Mouse (Mus musculus) liver, embryonic 11.5 days (tissue): Measurements from ENCODE around the gene Bad. TPM values are rescaled to one million over a fixed set of nuclear protein-coding genes. Genes with fewer than 3 reads are reported as not detected.
"Not testable (repeated sequence)": the region's sequence is repeated elsewhere in the genome, so short reads cannot be mapped to it uniquely, and the experiment has no call there.

Source experiments
- ATAC-seq: fragments of 200-750 bp; cut with Nextera tagmentation; replicated peaks from 2 replicates; pipeline ENCODE4 v1.8.0; 2017; ENCODE audit warnings: moderate number of reproducible peaks, mild to moderate bottlenecking, moderate TSS enrichment, moderate library complexity; ENCODE audit not compliant: low FRiP score
- DNase-seq: peaks from one replicate; pipeline ENCODE4 v3.0.0-alpha.2; 2017; ENCODE audit warnings: low spot score
- H3K27ac ChIP-seq: fragments of 300-500 bp; sonication (generic); 2 replicates; pipeline ENCODE4 v1.5.1; 2014; ENCODE audit warnings: mild to moderate bottlenecking, low read depth, low read length, control low read depth
- H3K27me3 ChIP-seq: fragments of 300-500 bp; sonication (generic); replicated peaks from 2 replicates; pipeline ENCODE4 v1.6.1; 2014; ENCODE audit warnings: low read length, mixed read lengths; ENCODE audit not compliant: control insufficient read depth, insufficient read depth
- H3K36me3 ChIP-seq: fragments of 300-500 bp; sonication (generic); 2 replicates; pipeline ENCODE4 v1.6.1; 2014; ENCODE audit warnings: mild to moderate bottlenecking, low read length, moderate library complexity, mixed read lengths; ENCODE audit not compliant: control insufficient read depth, insufficient read depth
- H3K4me1 ChIP-seq: fragments of 300-500 bp; sonication (generic); replicated peaks from 2 replicates; pipeline ENCODE4 v1.6.1; 2014; ENCODE audit warnings: low read length, mixed read lengths; ENCODE audit not compliant: control insufficient read depth, insufficient read depth
- H3K4me2 ChIP-seq: fragments of 300-500 bp; sonication (generic); 2 replicates; pipeline ENCODE4 v1.6.1; 2014; ENCODE audit warnings: mild to moderate bottlenecking, control low read depth, moderate library complexity
- H3K4me3 ChIP-seq: fragments of 300-500 bp; sonication (generic); 2 replicates; pipeline ENCODE4 v1.5.1; 2014; ENCODE audit warnings: low read depth, low read length, control low read depth
- H3K9ac ChIP-seq: fragments of 300-500 bp; sonication (generic); 2 replicates; pipeline ENCODE4 v1.6.1; 2014; ENCODE audit warnings: low read depth, low read length, control low read depth
- H3K9me3 ChIP-seq: fragments of 300-500 bp; sonication (generic); 2 replicates; pipeline ENCODE4 v1.6.1; 2016; ENCODE audit warnings: low read length, inconsistent platforms, mixed read lengths; ENCODE audit not compliant: control insufficient read depth
- whole genome bisulfite sequencing: fragments of 180-500 bp; shearing (Covaris S2); extraction: QIAGEN DNeasy Blood & Tissue Kit; methylation state at CpG from one replicate; pipeline ENCODE4 v1.1.7; 2014; 5-methylcytosine and 5-hydroxymethylcytosine counted together
- polyA plus RNA-seq: library from polyadenylated mRNA; unstranded; fragments of >200 nt; fragmentation: Nextera tagmentation; extraction: Ambion mirVana; gene quantifications from 2 replicates; pipeline ENCODE4 v1.2.1, GENCODE M21; 2014

The Bad gene
- polyA plus RNA-seq, 1 experiment from 2014 or later = 54.7 TPM

DNA sequence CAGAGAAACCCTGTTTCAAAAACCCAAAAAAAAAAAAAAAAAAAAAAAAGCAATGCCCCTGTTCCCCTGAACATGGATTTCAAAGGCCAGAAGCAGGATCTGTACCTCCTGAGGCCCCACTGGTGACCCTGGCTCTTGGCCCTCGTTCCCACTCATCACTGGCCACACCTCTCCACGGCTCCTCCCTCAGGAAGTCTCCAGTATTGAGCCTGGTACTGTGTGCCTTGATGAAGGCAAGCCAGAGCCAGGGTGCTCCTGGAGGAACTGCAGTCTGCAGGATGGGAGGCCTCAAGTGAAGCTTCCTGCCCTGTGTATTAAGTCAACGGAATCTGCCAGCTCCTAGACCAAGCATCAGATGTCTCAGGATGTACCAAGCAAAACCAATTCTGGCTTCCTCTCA is 35.5 kb upstream of the Bad start:
- WGBS = 78% methylated on average over 3 of the region's 3 CpGs
- Histone ChIP-seq H3K4me1 (peaks cover 18% of the 10 kb centered on the region), H3K4me2 (no peak overlapping the region), H3K9me3 (no peaks in the 10 kb centered on the region), H3K36me3 (peaks cover 17% of the 10 kb centered on the region), H3K4me3 (no peak overlapping the region), H3K27ac (no peak overlapping the region), H3K9ac (no peak overlapping the region), H3K27me3 (no peaks in the 10 kb centered on the region)
- no peak for DNase-seq
- no peak for ATAC-seq

DNA sequence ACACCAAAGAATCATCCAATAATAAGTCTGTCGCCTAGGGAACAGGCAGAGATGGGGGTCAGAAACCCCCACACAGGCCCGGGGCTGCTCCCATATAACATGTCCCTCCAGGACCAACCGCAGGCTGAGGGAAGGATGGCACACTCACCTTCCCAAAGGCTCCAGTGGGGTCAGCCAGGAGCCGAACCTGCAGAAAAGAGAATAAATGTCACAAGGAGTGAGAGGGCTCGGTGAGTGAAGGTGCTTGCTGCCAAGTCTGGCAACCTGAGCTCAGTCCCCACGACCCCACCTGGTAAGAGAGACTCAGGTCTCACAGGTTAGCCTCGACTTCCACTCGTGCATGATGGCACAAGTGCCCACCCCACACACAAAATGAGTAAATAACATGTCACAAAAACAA is 34.6 kb upstream of the Bad start:
- Histone ChIP-seq H3K9me3 (no peaks in the 10 kb centered on the region), H3K4me2 (no peak overlapping the region; the same call in 1 of the 2 replicates), H3K27me3 (no peaks in the 10 kb centered on the region), H3K36me3 (peaks cover 24% of the 10 kb centered on the region), H3K27ac (no peak overlapping the region), H3K4me1 (peaks cover 21% of the 10 kb centered on the region), H3K4me3 (no peak overlapping the region), H3K9ac (no peak overlapping the region)
- 91% methylated on average over 8 of the region's 8 CpGs for WGBS
- DNase-seq (no peak), ATAC-seq (no peak)

DNA sequence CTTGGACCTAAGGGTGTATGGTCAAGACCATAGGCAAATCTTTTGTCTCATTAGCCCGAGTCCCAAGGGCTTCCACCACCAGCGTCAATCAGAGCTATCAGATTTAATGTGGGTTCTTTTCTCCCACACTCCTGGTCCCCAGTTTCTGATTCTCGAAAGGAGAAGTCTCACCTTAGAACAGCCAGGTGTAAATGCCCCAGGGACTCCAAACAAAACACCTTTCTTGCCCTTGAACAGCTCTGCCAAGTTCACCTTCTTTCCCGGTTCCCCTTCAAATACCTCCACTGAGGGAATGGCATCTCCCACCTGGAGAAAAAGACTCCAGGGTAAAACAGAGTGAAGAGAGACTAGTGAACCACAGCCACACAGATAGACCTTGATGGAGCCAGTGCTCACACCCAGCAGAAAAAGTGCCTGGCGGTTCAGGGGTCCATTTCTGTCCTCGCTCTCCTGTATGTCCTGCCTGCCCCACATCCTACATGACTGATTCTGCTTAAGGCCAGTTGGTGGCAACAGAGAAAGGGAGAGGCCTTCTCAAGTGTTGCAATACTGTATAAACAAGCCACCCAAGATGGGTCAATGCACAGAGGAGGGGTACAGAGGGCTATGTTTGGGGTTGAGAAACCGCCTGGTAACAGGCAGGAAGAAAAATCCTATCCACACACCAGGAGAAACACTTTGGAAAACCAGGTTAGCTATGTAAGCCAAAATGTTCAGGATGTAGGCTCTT is 33.7 kb upstream of the Bad start:
- WGBS = 79% methylated on average over 7 of the region's 7 CpGs
- H3K9me3 ChIP-seq = no peaks in the 10 kb centered on the region
- H3K9ac ChIP-seq = peak overlapping the region; percentile 84; the same call in 1 of the 2 replicates
- peaks cover 21% of the 10 kb centered on the region for H3K4me1 ChIP-seq
- H3K36me3 ChIP-seq = peaks cover 33% of the 10 kb centered on the region
- H3K4me2 ChIP-seq = peak overlapping the region; percentile 89
- ATAC-seq = no peak
- no peaks in the 10 kb centered on the region for H3K27me3 ChIP-seq
- no peak for DNase-seq
- no peak overlapping the region for H3K27ac ChIP-seq
- peak overlapping the region; percentile 77 for H3K4me3 ChIP-seq

DNA sequence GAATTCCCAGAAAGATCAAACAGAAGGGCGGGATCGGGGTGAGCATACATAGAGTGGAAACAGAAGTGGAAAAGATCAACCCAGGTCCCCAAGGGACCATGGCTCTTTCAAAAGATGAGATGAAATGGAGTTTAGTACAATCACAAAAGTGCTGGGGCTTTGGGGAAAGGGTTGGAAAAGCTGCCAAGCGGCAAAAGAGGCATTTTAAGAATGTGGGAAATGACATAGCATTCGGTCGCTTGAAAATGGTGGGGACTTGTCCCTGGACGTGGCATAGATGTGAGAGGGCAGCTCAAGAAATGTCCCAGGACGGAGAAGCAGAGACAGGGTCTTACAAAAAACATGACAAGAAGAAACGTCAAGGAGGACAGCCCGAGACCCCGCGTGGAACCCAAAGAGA is 32.6 kb upstream of the Bad start:
- Histone ChIP-seq H3K36me3 (peaks cover 43% of the 10 kb centered on the region), H3K9me3 (no peaks in the 10 kb centered on the region), H3K9ac (peak overlapping the region; percentile 84), H3K27me3 (no peaks in the 10 kb centered on the region), H3K4me1 (peaks cover 21% of the 10 kb centered on the region), H3K27ac (peak overlapping the region; percentile 99), H3K4me3 (peak overlapping the region; percentile 77), H3K4me2 (peak overlapping the region; percentile 89)
- ATAC-seq (no peak), DNase-seq (no peak)
- WGBS = 7% methylated on average over 11 of the region's 11 CpGs

DNA sequence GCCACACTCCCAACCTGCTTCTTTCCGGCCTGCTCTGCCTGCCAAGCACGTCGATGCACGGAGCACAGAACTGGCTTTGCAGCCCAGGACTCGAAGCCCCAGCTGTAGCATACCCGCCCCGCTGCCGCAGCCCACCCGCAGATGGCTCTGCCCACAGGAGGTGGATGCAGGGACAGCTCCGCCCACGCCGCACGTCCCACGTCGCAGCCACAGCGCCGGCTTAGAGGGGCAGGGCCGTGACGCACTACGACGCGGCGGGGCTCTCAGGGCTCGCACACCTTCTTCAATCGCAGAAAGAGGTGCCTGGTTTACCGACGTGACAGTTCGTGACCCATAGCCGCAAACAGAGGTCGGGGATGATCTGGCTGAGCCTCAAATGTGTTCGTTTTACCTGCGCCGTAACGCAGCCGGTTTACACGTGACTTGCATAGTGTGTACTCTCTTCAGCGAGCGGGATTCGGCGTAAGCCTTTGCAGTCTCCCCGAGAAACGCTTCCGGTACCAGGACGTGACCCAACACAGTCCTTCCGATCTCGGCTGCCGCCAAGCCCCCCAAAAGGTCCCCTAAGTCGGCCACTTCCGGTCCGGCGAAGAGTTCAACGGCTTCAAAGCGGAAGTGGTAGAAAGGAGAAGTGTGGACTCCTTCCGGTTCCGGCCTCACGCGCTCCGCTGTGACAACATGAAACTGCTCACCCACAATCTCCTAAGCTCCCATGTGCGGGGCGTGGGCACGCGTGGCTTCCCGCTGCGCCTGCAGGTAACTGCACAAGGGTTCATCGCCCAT is 32.0 kb upstream of the Bad start, which contains the start of the genes Trmt112 and Prdx5:
Trmt112 (plus strand) TSS at position 192 of the 783 bp plus-strand sequence.
Prdx5 (minus strand) TSS at position 600 of the 783 bp plus-strand sequence.
- Histone ChIP-seq H3K9ac (peak within 1 kb of the TSS; percentile 84), H3K27me3 (no peaks in the 10 kb centered on the region), H3K27ac (peak within 1 kb of the TSS; percentile 99), H3K36me3 (peaks cover 40% of the 10 kb centered on the region), H3K4me3 (peak within 1 kb of the TSS; percentile 77), H3K4me2 (peak within 1 kb of the TSS; percentile 89), H3K4me1 (peaks cover 21% of the 10 kb centered on the region), H3K9me3 (no peaks in the 10 kb centered on the region)
- under 1% methylated on average over 65 of the region's 65 CpGs for WGBS
- DNase-seq (peak; percentile 89), ATAC-seq (peak; percentile 85)

DNA sequence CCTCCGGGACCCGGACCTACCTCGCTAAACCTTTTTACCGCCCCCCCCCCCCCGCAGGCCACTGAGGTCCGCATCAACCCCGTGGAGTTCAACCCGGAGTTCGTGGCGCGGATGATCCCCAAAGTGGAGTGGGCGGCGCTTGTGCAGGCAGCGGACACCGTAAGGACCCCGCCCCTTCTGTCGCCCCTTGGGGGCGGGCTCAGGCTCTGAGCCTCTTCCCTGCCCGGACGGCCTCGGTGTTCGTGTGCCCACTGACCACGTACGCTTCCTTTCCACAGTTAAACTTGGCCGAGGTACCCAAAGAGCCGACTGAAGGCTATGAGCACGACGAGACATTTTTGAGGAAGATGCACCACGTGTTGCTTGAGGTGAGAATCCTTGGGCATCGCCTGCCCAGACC is 31.4 kb upstream of the Bad start:
- H3K4me3 ChIP-seq = peak overlapping the region; percentile 77
- peak overlapping the region; percentile 99 for H3K27ac ChIP-seq
- DNase-seq (peak; percentile 67), ATAC-seq (peak; percentile 63)
- WGBS = 1% methylated on average over 30 of the region's 30 CpGs
- peak overlapping the region; percentile 89 for H3K4me2 ChIP-seq
- not testable (repeated sequence) for H3K9me3 ChIP-seq, H3K27me3 ChIP-seq
- H3K36me3 ChIP-seq = peaks cover 40% of the 10 kb centered on the region
- peaks cover 24% of the 10 kb centered on the region for H3K4me1 ChIP-seq
- peak overlapping the region; percentile 84 for H3K9ac ChIP-seq

DNA sequence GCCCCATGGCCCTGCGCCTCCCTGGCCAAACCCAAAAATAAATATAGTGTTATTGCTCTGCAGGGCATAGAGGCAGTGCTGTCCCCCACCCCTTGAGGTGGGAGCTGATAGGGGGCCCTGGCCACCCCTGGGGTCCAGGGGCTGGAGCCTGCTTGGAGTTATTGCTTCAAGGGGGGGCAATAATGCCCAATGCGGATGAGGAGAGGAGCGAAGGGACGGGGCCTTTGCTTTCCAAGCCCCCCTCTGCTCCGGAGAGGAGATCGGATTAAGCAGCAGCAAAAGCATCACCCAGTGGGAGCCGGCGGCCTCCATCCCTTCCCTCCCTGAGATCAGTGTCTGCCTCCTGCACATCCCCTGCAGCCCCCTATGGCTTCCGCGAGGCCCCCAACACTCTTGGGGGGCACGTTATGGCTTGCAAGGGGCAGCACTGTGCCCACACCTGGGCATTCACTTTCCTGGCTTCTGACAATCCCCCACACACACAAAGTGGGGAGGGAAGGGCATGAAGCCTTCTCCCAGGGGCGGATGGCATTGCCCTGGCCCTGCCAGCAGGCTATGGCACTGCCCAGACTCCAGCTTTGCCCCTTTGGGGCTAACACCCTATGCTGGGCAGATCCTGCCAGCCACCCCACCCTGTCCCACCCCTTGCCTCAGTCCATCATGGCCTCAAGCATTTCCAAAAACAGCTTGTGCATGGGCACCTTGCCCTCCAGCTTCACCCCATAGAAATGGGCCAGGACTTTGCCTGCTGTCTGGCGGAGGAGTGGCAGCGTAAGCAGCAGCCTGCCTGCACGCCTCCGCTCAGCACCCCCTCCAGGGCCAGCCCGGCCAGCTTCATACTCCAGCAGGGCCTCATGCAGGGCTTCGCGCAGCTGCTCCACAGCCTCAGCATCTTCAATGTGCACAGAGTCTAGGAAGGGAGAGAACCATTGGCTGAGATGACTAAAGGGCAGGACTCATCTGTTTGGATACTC is 30.3 kb upstream of the Bad start:
- Histone ChIP-seq H3K36me3 (peaks cover 33% of the 10 kb centered on the region), H3K9me3 (no peaks in the 10 kb centered on the region), H3K4me3 (peak overlapping the region; percentile 77), H3K4me1 (peaks cover 33% of the 10 kb centered on the region), H3K4me2 (peak overlapping the region; percentile 89), H3K27me3 (no peaks in the 10 kb centered on the region), H3K27ac (peak overlapping the region; percentile 47), H3K9ac (peak overlapping the region; percentile 42)
- DNase-seq = peak; percentile 31
- ATAC-seq = no peak
- WGBS = 86% methylated on average over 19 of the region's 19 CpGs
